Mouse (Mus musculus) lung, embryonic 14.5 days (tissue): ENCODE measurements at regions not wholly inside any gene's neighbourhood (a gene's known extent, or its start where the extent isn't known, plus 50 kb on each side); places are given as distances from the start of the nearest gene placed in this dataset.

ENCODE experiments used
- ATAC-seq: fragments of 200-750 bp; cut with Nextera tagmentation; 2 replicates; pipeline ENCODE4 v1.8.0; 2017; ENCODE audit warnings: mild to moderate bottlenecking, moderate TSS enrichment, moderate library complexity; ENCODE audit not compliant: insufficient read depth
- DNase-seq: peaks from one replicate; pipeline ENCODE4 v3.0.0-alpha.2; 2015
- H3K27ac ChIP-seq: fragments of 300-500 bp; sonication (generic); 2 replicates; pipeline ENCODE4 v1.5.1; 2014; ENCODE audit warnings: low read depth, mild to moderate bottlenecking, moderate library complexity
- H3K27me3 ChIP-seq: fragments of 300-500 bp; sonication (generic); 2 replicates; pipeline ENCODE4 v1.6.1; 2014; ENCODE audit warnings: low read length, control low read depth; ENCODE audit not compliant: insufficient read depth
- H3K36me3 ChIP-seq: fragments of 300-500 bp; sonication (generic); 2 replicates; pipeline ENCODE4 v1.6.1; 2014; ENCODE audit warnings: control low read depth; ENCODE audit not compliant: insufficient read depth
- H3K4me1 ChIP-seq: fragments of 300-500 bp; sonication (generic); 2 replicates; pipeline ENCODE4 v1.6.1; 2014; ENCODE audit warnings: antibody characterized with exemption, control low read depth; ENCODE audit not compliant: insufficient read depth
- H3K4me2 ChIP-seq: fragments of 300-500 bp; sonication (generic); 2 replicates; pipeline ENCODE4 v1.6.1; 2014; ENCODE audit warnings: mild to moderate bottlenecking
- H3K4me3 ChIP-seq: fragments of 300-500 bp; sonication (generic); 2 replicates; pipeline ENCODE4 v1.5.1; 2014; ENCODE audit warnings: low read depth, low read length
- H3K9ac ChIP-seq: fragments of 300-500 bp; sonication (generic); 2 replicates; pipeline ENCODE4 v1.6.1; 2014
- H3K9me3 ChIP-seq: fragments of 300-500 bp; sonication (generic); 2 replicates; pipeline ENCODE4 v1.6.1; 2016; ENCODE audit warnings: low read depth, low read length, control low read depth
- CTCF ChIP-seq: IDR thresholded peaks from 2 replicates; pipeline ENCODE4 v1.5.1; 2016; ENCODE audit warnings: antibody characterized with exemption, low read depth
- WGBS: fragments of 180-500 bp; shearing (Covaris S2); extraction: QIAGEN DNeasy Blood & Tissue Kit; methylation state at CpG from one replicate; pipeline ENCODE4 v1.1.7; 2014; 5-methylcytosine and 5-hydroxymethylcytosine counted together

GRCm38 (mm10) chr12:92400987-92401386, 552.0 kb upstream of the Sel1l start:
- H3K4me1 ChIP-seq, result no peaks in the 10 kb centered on the region
- no peak overlapping the region for H3K27ac ChIP-seq
- no peak overlapping the region for H3K4me2 ChIP-seq
- ATAC-seq (no peak), DNase-seq (no peak)
- H3K4me3 ChIP-seq, result no peak overlapping the region
- no peak for TF ChIP-seq CTCF
- WGBS, result 41% methylated on average over 1 of the region's 1 CpGs
- H3K9me3 ChIP-seq, result no peaks in the 10 kb centered on the region
- H3K36me3 ChIP-seq, result no peaks in the 10 kb centered on the region
- H3K9ac ChIP-seq, result no peak overlapping the region
- no peaks in the 10 kb centered on the region for H3K27me3 ChIP-seq

DNA sequence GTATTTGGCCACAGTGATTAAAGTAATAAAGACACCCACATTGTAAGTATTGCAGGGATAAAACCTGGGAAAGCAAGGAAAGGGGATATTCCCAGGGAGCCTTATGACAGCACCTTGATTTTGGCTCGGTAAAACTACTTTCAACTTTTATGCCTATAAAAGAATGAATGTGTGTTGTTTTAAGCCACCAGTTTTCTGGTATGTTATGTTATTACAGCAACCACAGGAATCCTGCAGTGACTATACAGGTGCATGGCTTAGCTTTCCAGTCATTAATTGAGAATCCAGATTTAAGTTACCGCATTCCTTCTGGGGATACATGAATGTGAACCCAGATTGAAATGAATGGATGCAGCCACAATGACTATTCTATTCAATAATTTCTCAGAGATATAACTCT, 537.2 kb upstream of the Sel1l start:
- Histone ChIP-seq H3K4me1 (no peaks in the 10 kb centered on the region), H3K9me3 (no peaks in the 10 kb centered on the region), H3K27me3 (no peaks in the 10 kb centered on the region), H3K36me3 (no peaks in the 10 kb centered on the region), H3K9ac (no peak overlapping the region), H3K4me2 (no peak overlapping the region), H3K4me3 (no peak overlapping the region), H3K27ac (no peak overlapping the region)
- TF ChIP-seq CTCF, result no peak
- 85% methylated on average over 2 of the region's 2 CpGs for WGBS
- ATAC-seq (no peak), DNase-seq (no peak)

- 21% methylated on average over 5 of the region's 5 CpGs for WGBS
- no peak for DNase-seq
- Histone ChIP-seq H3K9ac (no peak overlapping the region), H3K4me1 (no peaks in the 10 kb centered on the region), H3K4me2 (no peak overlapping the region), H3K27ac (no peak overlapping the region), H3K4me3 (no peak overlapping the region), H3K36me3 (no peaks in the 10 kb centered on the region), H3K9me3 (no peaks in the 10 kb centered on the region), H3K27me3 (no peaks in the 10 kb centered on the region)
- ATAC-seq, result no peak
- TF ChIP-seq CTCF, result no peak
These were observed 535.4 kb upstream of the Sel1l start for GRCm38 (mm10) chr12:92384266-92384937.

GRCm38 (mm10) chr12:92379130-92379529, 530.2 kb upstream of the Sel1l start:
- peak; percentile 36 for DNase-seq
- TF ChIP-seq CTCF, result peak; percentile 52
- WGBS, result 38% methylated on average over 3 of the region's 3 CpGs

GRCm38 (mm10) chr12:92365926-92366325, 517.0 kb upstream of the Sel1l start:
- no peaks in the 10 kb centered on the region for H3K4me1 ChIP-seq

More at GRCm38 (mm10) chr12:92379130-92379529, 530.2 kb upstream of the Sel1l start:
- no peaks in the 10 kb centered on the region for H3K9me3 ChIP-seq
- no peak overlapping the region for H3K27ac ChIP-seq
- H3K4me1 ChIP-seq, result no peaks in the 10 kb centered on the region
- H3K4me3 ChIP-seq, result no peak overlapping the region
- H3K4me2 ChIP-seq, result no peak overlapping the region
- no peak; the same call in 1 of the 2 replicates for ATAC-seq
- H3K27me3 ChIP-seq, result no peaks in the 10 kb centered on the region
- H3K9ac ChIP-seq, result no peak overlapping the region
- H3K36me3 ChIP-seq, result no peaks in the 10 kb centered on the region

DNA sequence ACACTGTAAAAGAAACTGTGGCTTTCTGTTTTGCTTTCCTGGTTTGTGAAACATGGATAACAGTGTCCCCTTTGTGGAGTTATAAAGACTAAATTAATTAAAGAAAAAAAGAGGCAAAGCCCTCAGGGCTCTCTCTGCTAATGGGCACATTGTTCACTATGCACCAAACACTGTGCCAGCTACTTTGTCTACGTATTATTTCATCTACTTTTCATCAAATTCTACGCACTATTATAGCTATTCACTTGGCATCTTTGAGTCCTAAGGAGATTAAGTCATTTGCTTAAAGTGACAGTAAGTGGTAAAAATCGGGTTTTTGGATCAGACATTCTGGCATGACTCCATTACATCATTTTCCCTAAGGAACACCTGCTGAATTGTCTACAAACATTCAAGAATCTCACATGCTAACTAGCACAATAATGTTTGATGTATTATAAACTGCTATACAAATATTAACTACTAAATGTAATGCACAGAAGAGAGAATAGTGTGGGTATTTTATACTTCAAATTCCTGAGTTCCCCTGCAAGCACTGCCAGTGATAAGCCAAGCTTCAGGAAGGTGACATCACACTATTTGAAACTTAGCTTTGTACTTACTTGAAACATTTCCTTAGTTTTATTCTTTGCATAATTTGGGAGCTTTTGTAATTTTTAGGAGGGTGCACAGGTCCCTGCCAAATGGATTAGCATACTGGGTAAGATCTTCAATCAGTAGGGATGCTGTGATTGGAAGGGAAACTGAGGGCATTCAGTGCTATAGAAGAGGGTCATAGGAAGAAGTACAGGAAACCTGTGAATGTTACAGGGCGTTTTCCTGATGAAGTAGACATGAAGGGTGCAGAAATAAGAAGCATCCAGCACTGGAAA, 504.7 kb upstream of the Sel1l start:
- DNase-seq (no peak), ATAC-seq (no peak)
- no peak for TF ChIP-seq CTCF
- Histone ChIP-seq H3K27me3 (no peaks in the 10 kb centered on the region), H3K9ac (no peak overlapping the region), H3K9me3 (no peaks in the 10 kb centered on the region), H3K4me3 (no peak overlapping the region), H3K4me2 (no peak overlapping the region), H3K27ac (no peak overlapping the region), H3K4me1 (no peaks in the 10 kb centered on the region), H3K36me3 (no peaks in the 10 kb centered on the region)
- 61% methylated on average over 4 of the region's 4 CpGs for WGBS

More at GRCm38 (mm10) chr12:92365926-92366325, 517.0 kb upstream of the Sel1l start:
- Histone ChIP-seq H3K9ac (no peak overlapping the region), H3K9me3 (no peaks in the 10 kb centered on the region), H3K4me3 (no peak overlapping the region), H3K36me3 (no peaks in the 10 kb centered on the region), H3K27ac (no peak overlapping the region), H3K27me3 (no peaks in the 10 kb centered on the region), H3K4me2 (no peak overlapping the region)
- ATAC-seq, result no peak
- no peak for TF ChIP-seq CTCF
- no peak for DNase-seq
- 84% methylated on average over 5 of the region's 5 CpGs for WGBS

GRCm38 (mm10) chr12:92318241-92318640, 469.3 kb upstream of the Sel1l start:
- Histone ChIP-seq H3K27ac (no peak overlapping the region), H3K27me3 (no peaks in the 10 kb centered on the region), H3K4me3 (no peak overlapping the region), H3K4me1 (no peaks in the 10 kb centered on the region), H3K4me2 (no peak overlapping the region), H3K9ac (no peak overlapping the region), H3K36me3 (no peaks in the 10 kb centered on the region), H3K9me3 (no peaks in the 10 kb centered on the region)
- 0 out of 2 replicates have a peak, but pooled peaks have one; percentile 14 for ATAC-seq
- WGBS, result 56% methylated on average over 1 of the region's 1 CpGs
- no peak for DNase-seq
- TF ChIP-seq CTCF, result no peak
